Mouse (Mus musculus): ENCODE data around the gene Plppr1. TPM values are rescaled to one million over a fixed set of nuclear protein-coding genes. Genes with fewer than 3 reads are reported as not detected.
"Not testable (repeated sequence)": the region's sequence is repeated elsewhere in the genome, so short reads cannot be mapped to it uniquely, and the experiment has no call there.

The Plppr1 gene
- total and polyA plus RNA-seq, 3 experiments: not detected

- not testable (repeated sequence) for H3K79me2 ChIP-seq (ENCODE audit: control insufficient read depth, insufficient read depth, low read length, poor library complexity); H3K36me3 ChIP-seq (ENCODE audit: control insufficient read depth in 1 of 2, insufficient read depth in 2 of 2, low read length in 2 of 2); H3K27ac ChIP-seq (ENCODE audit: control insufficient read depth, low read depth, low read length); H3K4me1 ChIP-seq (ENCODE audit: control insufficient read depth in 1 of 2, insufficient read depth in 2 of 2, low read length in 2 of 2); DNase-seq (ENCODE audit: low read depth, low spot score); H3K9me3 ChIP-seq (replicated peaks; ENCODE audit: insufficient read depth, low read length); H3K4me3 ChIP-seq (ENCODE audit: control insufficient read depth in 1 of 2, insufficient read depth in 1 of 2, low read depth in 2 of 2, low read length in 2 of 2); H3K27me3 ChIP-seq (ENCODE audit: control insufficient read depth in 1 of 2, insufficient read depth in 2 of 2, low read length in 2 of 2); H3K9ac ChIP-seq (ENCODE audit: control insufficient read depth, low read depth, low read length, poor library complexity, severe bottlenecking)
Observed at GRCm38 (mm10) chr4:49348001-49348400, 288.9 kb downstream of the Plppr1 start.

DNA sequence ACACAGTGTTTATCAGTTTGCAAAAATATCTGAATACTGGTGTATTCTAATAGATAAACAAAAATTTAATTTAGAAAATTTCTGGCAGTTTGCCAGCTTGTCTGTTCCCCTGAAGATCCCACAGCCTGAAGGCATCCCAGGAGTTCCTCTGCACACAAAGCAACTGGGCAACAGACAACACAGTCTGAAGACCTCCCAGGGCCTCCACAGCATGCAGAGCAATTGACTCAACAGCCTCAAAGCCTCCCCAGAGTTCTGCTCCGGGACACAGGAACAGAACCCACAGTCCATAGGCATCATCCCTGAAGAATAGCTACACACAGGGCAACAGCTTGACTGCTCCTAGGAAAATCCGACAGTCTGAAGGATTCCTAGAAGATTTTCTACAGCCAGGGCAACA, 289.6 kb downstream of the Plppr1 start:
- no peak for TF ChIP-seq GATA1 (IDR thresholded peaks at IDR 0.05; ENCODE audit: low read depth, low read length)
- no peak for TF ChIP-seq POLR2AphosphoS5 (IDR thresholded peaks at IDR 0.05; ENCODE audit: borderline replicate concordance, low read depth, low read length)
- TF ChIP-seq ZC3H11A (IDR thresholded peaks at IDR 0.05; ENCODE audit: low read depth, low read length): no peak
- TF ChIP-seq ZMIZ1 (IDR thresholded peaks at IDR 0.05; ENCODE audit: low read depth, low read length): no peak
- TF ChIP-seq ZNF384 (IDR thresholded peaks at IDR 0.05; ENCODE audit: low read depth, low read length): no peak
- TF ChIP-seq TCF12 (IDR thresholded peaks at IDR 0.05; ENCODE audit: low read depth, low read length): no peak
- TF ChIP-seq EP300 (IDR thresholded peaks at IDR 0.05; ENCODE audit: low read depth in 1 of 2, low read length in 2 of 2): no peak
- TF ChIP-seq RCOR1 (IDR thresholded peaks at IDR 0.05; ENCODE audit: low read depth, low read length): no peak
- no peak for TF ChIP-seq SMC3 (IDR thresholded peaks at IDR 0.05; ENCODE audit: low read depth, low read length)
- TF ChIP-seq RAD21 (IDR thresholded peaks at IDR 0.05; ENCODE audit: low read depth, low read length): no peak
- TF ChIP-seq NRF1 (IDR thresholded peaks at IDR 0.05; ENCODE audit: insufficient read depth, low read depth, low read length, poor library complexity, severe bottlenecking): no peak
- TF ChIP-seq USF1 (IDR thresholded peaks at IDR 0.05; ENCODE audit: low read depth, low read length): no peak
- no peak for TF ChIP-seq MYC (IDR thresholded peaks at IDR 0.05; ENCODE audit: low read depth, low read length)

DNA sequence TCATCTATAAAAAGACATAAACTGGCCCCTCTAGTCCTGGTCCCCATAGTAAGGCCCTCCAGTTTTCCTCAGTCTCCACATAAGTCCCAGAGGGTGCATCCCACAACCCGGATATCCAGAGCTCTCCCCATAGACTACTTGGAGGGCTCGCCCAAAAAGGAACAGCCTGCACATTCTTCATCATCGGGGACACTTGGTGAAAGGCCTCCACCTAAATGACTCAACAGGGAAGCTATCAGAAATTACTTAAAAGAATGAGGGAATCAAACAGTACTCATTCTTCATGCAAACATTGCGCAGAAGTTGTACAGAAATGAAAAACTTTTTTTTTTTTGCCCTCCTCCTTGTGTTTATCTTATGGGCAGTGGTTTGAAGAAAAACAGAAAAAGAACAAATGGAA, 291.4 kb downstream of the Plppr1 start:
- Histone ChIP-seq H3K9me3 (replicated peaks; ENCODE audit: insufficient read depth, low read length) (no peaks in the 10 kb centered on the region), H3K27me3 (ENCODE audit: control insufficient read depth in 1 of 2, insufficient read depth in 2 of 2, low read length in 2 of 2) (no peaks in the 10 kb centered on the region), H3K79me2 (ENCODE audit: control insufficient read depth, insufficient read depth, low read length, poor library complexity) (no peaks in the 10 kb centered on the region), H3K27ac (ENCODE audit: control insufficient read depth, low read depth, low read length) (no peak overlapping the region), H3K36me3 (ENCODE audit: control insufficient read depth in 1 of 2, insufficient read depth in 2 of 2, low read length in 2 of 2) (no peaks in the 10 kb centered on the region), H3K4me3 (ENCODE audit: control insufficient read depth in 1 of 2, insufficient read depth in 1 of 2, low read depth in 2 of 2, low read length in 2 of 2) (no peak overlapping the region), H3K9ac (ENCODE audit: control insufficient read depth, low read depth, low read length, poor library complexity, severe bottlenecking) (no peak overlapping the region), H3K4me1 (ENCODE audit: control insufficient read depth in 1 of 2, insufficient read depth in 2 of 2, low read length in 2 of 2) (no peaks in the 10 kb centered on the region)
- DNase-seq (ENCODE audit: low read depth, low spot score): no peak
- TF ChIP-seq MYC (IDR thresholded peaks at IDR 0.05; ENCODE audit: low read depth, low read length) (no peak), HCFC1 (IDR thresholded peaks at IDR 0.05; ENCODE audit: low read depth, low read length) (no peak), ZMIZ1 (IDR thresholded peaks at IDR 0.05; ENCODE audit: low read depth, low read length) (no peak), JUND (IDR thresholded peaks at IDR 0.05; ENCODE audit: low read depth, low read length) (no peak), NELFE (IDR thresholded peaks at IDR 0.05; ENCODE audit: low read depth, low read length) (no peak), USF1 (IDR thresholded peaks at IDR 0.05; ENCODE audit: low read depth, low read length) (no peak)

More for the DNA sequence above, 289.6 kb downstream of the Plppr1 start:
- DNase-seq (ENCODE audit: low read depth, low spot score): no peak
- Histone ChIP-seq H3K9me3 (replicated peaks; ENCODE audit: insufficient read depth, low read length) (no peaks in the 10 kb centered on the region), H3K79me2 (ENCODE audit: control insufficient read depth, insufficient read depth, low read length, poor library complexity) (no peaks in the 10 kb centered on the region), H3K9ac (ENCODE audit: control insufficient read depth, low read depth, low read length, poor library complexity, severe bottlenecking) (no peak overlapping the region), H3K27me3 (ENCODE audit: control insufficient read depth in 1 of 2, insufficient read depth in 2 of 2, low read length in 2 of 2) (no peaks in the 10 kb centered on the region), H3K27ac (ENCODE audit: control insufficient read depth, low read depth, low read length) (no peak overlapping the region), H3K36me3 (ENCODE audit: control insufficient read depth in 1 of 2, insufficient read depth in 2 of 2, low read length in 2 of 2) (no peaks in the 10 kb centered on the region), H3K4me1 (ENCODE audit: control insufficient read depth in 1 of 2, insufficient read depth in 2 of 2, low read length in 2 of 2) (no peaks in the 10 kb centered on the region), H3K4me3 (ENCODE audit: control insufficient read depth in 1 of 2, insufficient read depth in 1 of 2, low read depth in 2 of 2, low read length in 2 of 2) (no peak overlapping the region)

Data from MEL (cell line).